Mouse (Mus musculus): ENCODE data around the gene Gcnt1. TPM values are rescaled to one million over a fixed set of nuclear protein-coding genes. Genes with fewer than 3 reads are reported as not detected.
A peak's percentile ranks its signal among the peaks of the same experiment; 100 is the strongest.

Gene Gcnt1
- polyA plus RNA-seq, 1 experiment from 2014 or later: 1.1 TPM

DNA sequence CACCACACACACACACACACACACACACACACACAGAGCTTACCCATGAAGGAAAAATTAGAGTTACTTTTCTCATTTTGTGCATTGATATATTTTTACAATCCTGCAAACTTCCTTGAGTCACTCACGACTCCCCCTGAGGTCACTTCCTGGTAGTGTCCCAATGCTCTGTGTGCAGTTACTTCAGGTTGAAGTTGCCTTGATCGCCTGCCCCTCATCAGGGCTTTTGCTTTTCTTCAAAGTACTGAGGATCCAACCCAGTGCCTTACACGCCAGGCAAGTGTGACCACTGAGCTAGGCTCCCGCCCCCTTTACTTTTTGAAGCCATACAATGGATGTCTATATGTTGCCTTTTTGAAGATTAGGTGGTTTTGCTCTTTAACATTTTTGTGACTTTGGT is 27.3 kb upstream of the Gcnt1 start:
- Histone ChIP-seq H3K4me2 (ENCODE audit: low read length) (no peak overlapping the region), H3K4me1 (ENCODE audit: control insufficient read depth, insufficient read depth, low read length) (peaks cover 5% of the 10 kb centered on the region), H3K9ac (replicated peaks; ENCODE audit: low read length) (no peak overlapping the region), H3K27me3 (ENCODE audit: control insufficient read depth, insufficient read depth, low read length) (no peaks in the 10 kb centered on the region), H3K27ac (replicated peaks; ENCODE audit: low read depth, low read length) (no peak overlapping the region), H3K36me3 (ENCODE audit: control insufficient read depth, insufficient read depth, low read length) (peaks cover 31% of the 10 kb centered on the region), H3K4me3 (replicated peaks; ENCODE audit: low read depth, low read length) (no peak overlapping the region), H3K9me3 (ENCODE audit: control insufficient read depth, low read length) (no peaks in the 10 kb centered on the region)
- ATAC-seq (ENCODE audit: low FRiP score, low TSS enrichment): no peak
- DNase-seq: no peak
- 86% methylated on average over 4 of the region's 4 CpGs for WGBS

DNA sequence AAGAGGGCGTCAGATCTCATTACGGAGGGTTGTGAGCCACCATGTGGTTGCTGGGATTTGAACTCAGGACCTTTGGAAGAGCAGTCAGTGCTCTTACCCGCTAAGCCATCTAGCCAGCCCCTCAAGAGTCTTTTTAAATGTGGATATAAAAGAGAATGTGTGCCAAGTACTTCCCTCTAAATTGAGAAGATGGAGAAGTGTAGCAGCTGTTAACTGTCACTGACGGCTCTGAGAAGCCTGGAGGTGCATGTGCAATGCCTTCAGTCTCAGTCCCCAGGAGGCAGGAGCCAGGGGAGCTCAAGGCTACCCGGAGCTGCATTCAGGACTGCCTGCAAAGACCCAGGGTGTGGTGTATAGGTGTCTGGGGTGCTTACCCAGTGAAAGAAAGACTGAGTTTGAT is 25.3 kb upstream of the Gcnt1 start:
- no peak overlapping the region for H3K4me2 ChIP-seq (ENCODE audit: low read length)

DNA sequence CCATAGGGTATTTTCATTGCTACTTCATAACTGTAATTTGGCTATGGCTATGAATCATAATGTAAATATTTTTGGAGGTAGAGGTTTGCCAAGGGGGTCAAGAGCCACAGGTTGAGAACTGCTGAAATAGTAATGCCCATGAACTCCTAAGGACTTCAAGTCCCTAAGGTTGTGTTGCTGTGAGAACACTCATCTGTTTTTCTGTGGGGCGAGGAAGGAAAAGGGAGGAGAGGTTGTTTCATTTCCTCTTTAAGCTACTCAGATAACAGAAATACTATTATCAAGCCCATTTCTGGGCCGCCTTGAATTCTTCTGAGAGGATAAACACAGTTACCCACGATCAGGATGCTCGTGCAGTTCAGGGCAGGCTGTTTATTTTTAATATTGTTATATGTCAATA is 24.2 kb upstream of the Gcnt1 start:
- whole genome bisulfite sequencing: 95% methylated on average over 4 of the region's 4 CpGs
- no peak overlapping the region for H3K9ac ChIP-seq (replicated peaks; ENCODE audit: low read length)
- no peaks in the 10 kb centered on the region for H3K9me3 ChIP-seq (ENCODE audit: control insufficient read depth, low read length)
- H3K36me3 ChIP-seq (ENCODE audit: control insufficient read depth, insufficient read depth, low read length): peaks cover 31% of the 10 kb centered on the region
- no peak overlapping the region for H3K27ac ChIP-seq (replicated peaks; ENCODE audit: low read depth, low read length)
- H3K4me2 ChIP-seq (ENCODE audit: low read length): no peak overlapping the region
- DNase-seq: no peak
- no peak for ATAC-seq (ENCODE audit: low FRiP score, low TSS enrichment)
- H3K27me3 ChIP-seq (ENCODE audit: control insufficient read depth, insufficient read depth, low read length): 0 out of 2 replicates have a peak, but pooled peaks cover 4% of the 10 kb centered on the region
- H3K4me3 ChIP-seq (replicated peaks; ENCODE audit: low read depth, low read length): no peak overlapping the region
- peaks cover 10% of the 10 kb centered on the region for H3K4me1 ChIP-seq (ENCODE audit: control insufficient read depth, insufficient read depth, low read length)

More for the DNA sequence above, 25.3 kb upstream of the Gcnt1 start:
- peaks cover 10% of the 10 kb centered on the region for H3K4me1 ChIP-seq (ENCODE audit: control insufficient read depth, insufficient read depth, low read length)
- WGBS: 78% methylated on average over 5 of the region's 5 CpGs
- no peak overlapping the region for H3K27ac ChIP-seq (replicated peaks; ENCODE audit: low read depth, low read length)
- H3K27me3 ChIP-seq (ENCODE audit: control insufficient read depth, insufficient read depth, low read length): 0 out of 2 replicates have a peak, but pooled peaks cover 3% of the 10 kb centered on the region
- peaks cover 31% of the 10 kb centered on the region for H3K36me3 ChIP-seq (ENCODE audit: control insufficient read depth, insufficient read depth, low read length)
- DNase-seq (no peak), ATAC-seq (ENCODE audit: low FRiP score, low TSS enrichment) (no peak)
- H3K9ac ChIP-seq (replicated peaks; ENCODE audit: low read length): no peak overlapping the region
- no peak overlapping the region for H3K4me3 ChIP-seq (replicated peaks; ENCODE audit: low read depth, low read length)
- H3K9me3 ChIP-seq (ENCODE audit: control insufficient read depth, low read length): no peaks in the 10 kb centered on the region

DNA sequence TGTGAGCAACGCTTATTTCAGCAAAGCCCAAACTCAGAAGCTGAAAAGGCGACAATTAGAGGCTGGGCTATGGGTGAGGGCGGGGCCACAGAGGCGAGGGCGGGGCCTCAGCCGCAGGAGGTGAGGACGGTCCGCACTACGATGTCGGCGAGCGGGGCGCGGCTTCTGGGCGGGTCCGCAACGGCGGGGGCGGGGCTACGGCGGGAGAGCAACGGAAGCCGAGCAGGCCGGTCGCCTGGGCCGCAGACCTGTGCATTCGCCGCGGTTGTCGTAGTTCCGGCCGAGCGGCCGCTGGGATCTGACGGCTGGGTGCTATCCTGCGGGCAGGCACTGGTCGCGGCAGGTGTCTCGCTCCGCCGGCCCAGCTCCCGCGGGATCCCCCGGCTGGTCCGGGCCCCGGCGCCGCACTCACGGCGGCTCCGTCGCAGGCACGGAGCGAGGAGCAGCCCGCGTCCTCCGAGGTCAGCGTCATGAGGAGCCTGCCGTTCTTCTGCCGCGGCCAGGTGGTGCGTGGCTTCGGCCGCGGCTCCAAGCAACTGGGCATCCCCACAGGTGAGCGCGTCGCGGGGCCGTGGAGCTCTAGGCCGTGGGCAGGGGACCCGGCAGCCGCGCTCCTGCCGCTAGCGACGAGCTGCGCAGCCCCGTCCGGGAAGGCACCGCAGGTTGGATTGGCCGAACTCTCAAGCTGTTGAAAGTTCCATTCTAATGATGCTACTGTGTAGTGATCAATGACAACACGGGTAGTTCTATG is 21.4 kb upstream of the Gcnt1 start, which contains the start of gene Rfk:
Gene Rfk (plus strand): TSS at position 203 of the 751 bp plus-strand sequence.
- peaks cover 15% of the 10 kb centered on the region; the same call in 1 of the 2 replicates for H3K36me3 ChIP-seq (ENCODE audit: control insufficient read depth, insufficient read depth, low read length)
- 0 out of 2 replicates have a peak, but pooled peaks cover 4% of the 10 kb centered on the region for H3K27me3 ChIP-seq (ENCODE audit: control insufficient read depth, insufficient read depth, low read length)
- H3K4me2 ChIP-seq (ENCODE audit: low read length): peak within 1 kb of the TSS; percentile 72
- peaks cover 10% of the 10 kb centered on the region for H3K4me1 ChIP-seq (ENCODE audit: control insufficient read depth, insufficient read depth, low read length)
- H3K4me3 ChIP-seq (replicated peaks; ENCODE audit: low read depth, low read length): peak within 1 kb of the TSS; percentile 96
- peak within 1 kb of the TSS; percentile 86 for H3K9ac ChIP-seq (replicated peaks; ENCODE audit: low read length)
- H3K27ac ChIP-seq (replicated peaks; ENCODE audit: low read depth, low read length): peak within 1 kb of the TSS; percentile 68
- WGBS: under 1% methylated on average over 83 of the region's 83 CpGs
- no peaks in the 10 kb centered on the region for H3K9me3 ChIP-seq (ENCODE audit: control insufficient read depth, low read length)
- peak; percentile 94 for DNase-seq
- ATAC-seq (ENCODE audit: low FRiP score, low TSS enrichment): peak; percentile 97

DNA sequence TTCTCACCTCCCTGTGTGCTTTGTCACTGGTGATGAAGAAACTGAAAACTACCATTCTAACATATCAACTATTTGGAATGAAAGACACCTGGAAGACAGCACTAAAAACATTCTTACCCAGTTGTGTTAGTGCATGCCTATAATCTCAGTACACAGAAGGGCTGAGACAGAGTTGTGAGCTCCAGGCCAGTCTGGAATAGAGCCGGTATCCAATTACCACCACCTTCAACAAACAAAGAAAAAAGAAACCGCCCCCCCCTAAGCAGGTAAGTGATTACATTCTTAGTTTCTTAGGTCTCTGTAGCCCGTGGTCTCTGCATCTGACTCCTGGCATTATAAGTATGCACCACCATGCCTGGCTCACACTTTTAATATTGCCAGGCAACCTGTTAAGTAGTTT is 20.2 kb upstream of the Gcnt1 start:
- no peak overlapping the region for H3K4me2 ChIP-seq (ENCODE audit: low read length)
- H3K9me3 ChIP-seq (ENCODE audit: control insufficient read depth, low read length): no peaks in the 10 kb centered on the region
- WGBS: 12% methylated on average over 3 of the region's 3 CpGs
- no peak for ATAC-seq (ENCODE audit: low FRiP score, low TSS enrichment)
- H3K4me3 ChIP-seq (replicated peaks; ENCODE audit: low read depth, low read length): peak overlapping the region; percentile 96; the same call in 1 of the 2 replicates
- H3K4me1 ChIP-seq (ENCODE audit: control insufficient read depth, insufficient read depth, low read length): peaks cover 10% of the 10 kb centered on the region
- peaks cover 7% of the 10 kb centered on the region; the same call in 1 of the 2 replicates for H3K36me3 ChIP-seq (ENCODE audit: control insufficient read depth, insufficient read depth, low read length)
- H3K27me3 ChIP-seq (ENCODE audit: control insufficient read depth, insufficient read depth, low read length): 0 out of 2 replicates have a peak, but pooled peaks cover 4% of the 10 kb centered on the region
- H3K27ac ChIP-seq (replicated peaks; ENCODE audit: low read depth, low read length): no peak overlapping the region
- DNase-seq: no peak
- H3K9ac ChIP-seq (replicated peaks; ENCODE audit: low read length): no peak overlapping the region

DNA sequence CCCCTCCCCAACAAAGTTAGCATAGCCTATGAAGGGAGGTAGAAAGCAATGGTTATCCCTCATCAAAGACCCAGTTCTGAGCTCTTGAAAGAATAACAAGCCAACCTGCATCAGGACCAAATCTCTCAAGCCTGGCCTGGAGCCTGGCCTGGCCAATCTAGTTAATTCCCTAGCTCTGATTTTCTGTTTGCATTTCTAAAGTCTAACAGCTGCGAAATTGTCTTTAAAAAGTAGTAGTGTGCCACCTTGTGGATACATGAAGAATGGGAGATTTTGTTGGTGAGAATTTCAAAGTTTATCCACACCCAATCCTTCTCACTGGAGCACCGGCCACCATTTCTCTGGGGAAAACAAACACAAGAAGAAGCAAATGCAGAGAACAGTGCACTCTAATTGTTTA is 15.8 kb upstream of the Gcnt1 start:
- H3K4me2 ChIP-seq (ENCODE audit: low read length): no peak overlapping the region
- DNase-seq: peak; percentile 82

DNA sequence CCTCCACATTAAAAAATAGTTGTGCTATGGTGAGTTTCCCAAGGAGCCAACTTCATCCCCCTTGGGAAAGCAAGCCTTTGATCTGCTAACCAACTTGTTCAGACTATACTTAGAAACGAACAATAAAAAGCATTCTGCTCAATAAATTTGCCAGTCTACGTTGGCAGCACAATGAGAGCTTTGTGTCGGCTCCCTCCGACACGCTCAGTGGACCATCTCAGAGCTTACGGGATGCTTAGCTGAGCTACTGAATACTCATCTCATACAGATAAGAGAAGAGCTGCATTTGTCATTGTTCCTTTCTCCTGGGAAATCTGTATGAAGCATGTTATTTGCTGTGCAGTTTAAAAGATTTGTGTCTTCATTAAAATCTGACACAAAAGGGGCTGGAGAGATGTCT is 13.8 kb upstream of the Gcnt1 start:
- Histone ChIP-seq H3K36me3 (ENCODE audit: control insufficient read depth, insufficient read depth, low read length) (no peaks in the 10 kb centered on the region), H3K9me3 (ENCODE audit: control insufficient read depth, low read length) (no peaks in the 10 kb centered on the region), H3K27me3 (ENCODE audit: control insufficient read depth, insufficient read depth, low read length) (no peaks in the 10 kb centered on the region), H3K4me2 (ENCODE audit: low read length) (0 out of 2 replicates have a peak overlapping the region, but pooled peaks have one; percentile 10), H3K27ac (replicated peaks; ENCODE audit: low read depth, low read length) (no peak overlapping the region), H3K4me1 (ENCODE audit: control insufficient read depth, insufficient read depth, low read length) (no peaks in the 10 kb centered on the region), H3K9ac (replicated peaks; ENCODE audit: low read length) (no peak overlapping the region), H3K4me3 (replicated peaks; ENCODE audit: low read depth, low read length) (no peak overlapping the region)
- peak; percentile 50 for DNase-seq
- 0 out of 2 replicates have a peak, but pooled peaks have one; percentile 32 for ATAC-seq (ENCODE audit: low FRiP score, low TSS enrichment)
- 3% methylated on average over 6 of the region's 6 CpGs for WGBS

More for the DNA sequence above, 15.8 kb upstream of the Gcnt1 start:
- Histone ChIP-seq H3K27ac (replicated peaks; ENCODE audit: low read depth, low read length) (no peak overlapping the region), H3K9ac (replicated peaks; ENCODE audit: low read length) (no peak overlapping the region), H3K4me3 (replicated peaks; ENCODE audit: low read depth, low read length) (no peak overlapping the region), H3K4me1 (ENCODE audit: control insufficient read depth, insufficient read depth, low read length) (no peaks in the 10 kb centered on the region), H3K36me3 (ENCODE audit: control insufficient read depth, insufficient read depth, low read length) (no peaks in the 10 kb centered on the region), H3K27me3 (ENCODE audit: control insufficient read depth, insufficient read depth, low read length) (0 out of 2 replicates have a peak, but pooled peaks cover 4% of the 10 kb centered on the region), H3K9me3 (ENCODE audit: control insufficient read depth, low read length) (no peaks in the 10 kb centered on the region)
- 14% methylated on average over 2 of the region's 2 CpGs for WGBS
- ATAC-seq (ENCODE audit: low FRiP score, low TSS enrichment): no peak

DNA sequence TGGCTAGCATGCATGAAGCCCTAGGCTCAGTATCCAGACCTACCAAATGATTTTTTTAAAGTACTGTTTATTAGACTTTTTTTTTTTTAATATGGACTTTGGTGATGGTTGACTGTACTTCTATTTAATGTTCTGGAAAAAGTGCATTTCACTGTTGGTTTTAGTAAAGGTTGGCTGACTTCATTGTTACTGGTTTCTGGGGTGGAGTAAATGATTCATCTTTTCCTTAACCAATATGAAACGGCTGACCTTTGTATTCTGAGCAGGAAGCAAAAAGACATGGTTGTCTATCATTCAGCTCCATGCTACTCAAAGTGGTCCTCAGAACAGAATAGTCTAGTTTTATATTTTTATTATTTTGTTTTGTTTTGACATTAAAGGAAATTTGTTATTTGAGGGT is 12.8 kb upstream of the Gcnt1 start:
- no peaks in the 10 kb centered on the region for H3K4me1 ChIP-seq (ENCODE audit: control insufficient read depth, insufficient read depth, low read length)
- H3K4me2 ChIP-seq (ENCODE audit: low read length): no peak overlapping the region
- no peaks in the 10 kb centered on the region for H3K27me3 ChIP-seq (ENCODE audit: control insufficient read depth, insufficient read depth, low read length)
- H3K27ac ChIP-seq (replicated peaks; ENCODE audit: low read depth, low read length): no peak overlapping the region
- DNase-seq (no peak), ATAC-seq (ENCODE audit: low FRiP score, low TSS enrichment) (no peak)
- H3K9ac ChIP-seq (replicated peaks; ENCODE audit: low read length): no peak overlapping the region
- H3K4me3 ChIP-seq (replicated peaks; ENCODE audit: low read depth, low read length): no peak overlapping the region
- H3K9me3 ChIP-seq (ENCODE audit: control insufficient read depth, low read length): no peaks in the 10 kb centered on the region
- WGBS: 25% methylated on average over 1 of the region's 1 CpGs
- no peaks in the 10 kb centered on the region for H3K36me3 ChIP-seq (ENCODE audit: control insufficient read depth, insufficient read depth, low read length)

DNA sequence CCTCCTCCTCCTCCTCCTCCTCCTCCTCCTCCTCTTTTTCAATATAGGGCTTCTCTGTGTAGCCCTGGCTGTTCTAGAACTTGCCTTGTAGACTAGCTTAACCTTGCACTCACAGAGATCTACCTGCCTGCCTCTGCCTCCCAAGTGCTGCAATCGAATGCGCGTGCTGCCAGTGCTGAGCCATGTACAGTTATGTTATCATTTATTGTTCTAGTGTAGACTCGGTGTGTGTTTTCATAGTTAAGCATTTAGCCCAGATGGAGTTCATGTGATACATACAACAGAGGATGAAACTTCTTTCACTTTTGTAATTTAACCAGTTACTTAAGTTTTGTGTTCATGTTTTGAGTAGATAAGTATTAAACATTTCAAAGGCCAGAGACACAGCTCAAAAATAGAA is 12.4 kb upstream of the Gcnt1 start:
- DNase-seq (no peak), ATAC-seq (ENCODE audit: low FRiP score, low TSS enrichment) (no peak)
- no peaks in the 10 kb centered on the region for H3K4me1 ChIP-seq (ENCODE audit: control insufficient read depth, insufficient read depth, low read length)
- no peak overlapping the region for H3K27ac ChIP-seq (replicated peaks; ENCODE audit: low read depth, low read length)
- H3K27me3 ChIP-seq (ENCODE audit: control insufficient read depth, insufficient read depth, low read length): no peaks in the 10 kb centered on the region
- no peak overlapping the region for H3K4me3 ChIP-seq (replicated peaks; ENCODE audit: low read depth, low read length)
- no peaks in the 10 kb centered on the region for H3K36me3 ChIP-seq (ENCODE audit: control insufficient read depth, insufficient read depth, low read length)
- 96% methylated on average over 4 of the region's 4 CpGs for WGBS
- H3K4me2 ChIP-seq (ENCODE audit: low read length): no peak overlapping the region
- H3K9me3 ChIP-seq (ENCODE audit: control insufficient read depth, low read length): no peaks in the 10 kb centered on the region
- H3K9ac ChIP-seq (replicated peaks; ENCODE audit: low read length): no peak overlapping the region

All from midbrain, embryonic 14.5 days (tissue).